Mouse (Mus musculus) skeletal muscle tissue, adult 2 months (tissue): ENCODE results near the gene Osgin1.

Experiments
- DNase-seq: peaks from one replicate; pipeline ENCODE4 v3.0.0-alpha.2; 2012; ENCODE audit warnings: low read depth, low spot score

Osgin1 gene

GRCm38 (mm10) chr8:119442013-119442412, 8.1 kb downstream of the Osgin1 start:
- no peak for DNase-seq

- no peak for DNase-seq
Measured at GRCm38 (mm10) chr8:119442970-119443369, 9.0 kb downstream of the Osgin1 start.

GRCm38 (mm10) chr8:119446211-119446989, 12.5 kb downstream of the Osgin1 start, which contains the start of gene Necab2:
Gene Necab2 (plus strand): TSS chr8:119446719.
- DNase-seq, result peak; percentile 45

GRCm38 (mm10) chr8:119446990-119447780, 13.3 kb downstream of the Osgin1 start:
- DNase-seq, result no peak

- no peak for DNase-seq
Measured at GRCm38 (mm10) chr8:119447781-119448170, 13.9 kb downstream of the Osgin1 start.

GRCm38 (mm10) chr8:119449627-119450026, 15.7 kb downstream of the Osgin1 start:
- DNase-seq, result no peak

GRCm38 (mm10) chr8:119451131-119451530, 17.2 kb downstream of the Osgin1 start:
- no peak for DNase-seq

- DNase-seq, result no peak
Measured at GRCm38 (mm10) chr8:119452919-119453318, 19.0 kb downstream of the Osgin1 start.

GRCm38 (mm10) chr8:119456045-119456444, 22.1 kb downstream of the Osgin1 start:
- DNase-seq, result no peak

GRCm38 (mm10) chr8:119459724-119460123, 25.8 kb downstream of the Osgin1 start:
- no peak for DNase-seq

GRCm38 (mm10) chr8:119461356-119461755, 27.4 kb downstream of the Osgin1 start:
- DNase-seq, result no peak

GRCm38 (mm10) chr8:119463709-119464108, 29.8 kb downstream of the Osgin1 start:
- no peak for DNase-seq

- DNase-seq, result no peak
Measured at GRCm38 (mm10) chr8:119466105-119466504, 32.2 kb downstream of the Osgin1 start.

- no peak for DNase-seq
Measured at GRCm38 (mm10) chr8:119466794-119467193, 32.9 kb downstream of the Osgin1 start.

- no peak for DNase-seq
Measured at GRCm38 (mm10) chr8:119468091-119468490, 34.2 kb downstream of the Osgin1 start.

GRCm38 (mm10) chr8:119478684-119479083, 44.8 kb downstream of the Osgin1 start:
- DNase-seq, result no peak

GRCm38 (mm10) chr8:119484145-119484896, 50.4 kb downstream of the Osgin1 start:
- DNase-seq, result no peak

- DNase-seq, result no peak
Measured at GRCm38 (mm10) chr8:119487093-119487492, 53.2 kb downstream of the Osgin1 start.
